Mouse (Mus musculus) bone marrow, adult 2 months (tissue): Measurements from ENCODE around the gene S1pr5. TPM values are rescaled to one million over a fixed set of nuclear protein-coding genes. Genes with fewer than 3 reads are reported as not detected.
"Not testable (repeated sequence)": the region's sequence is repeated elsewhere in the genome, so short reads cannot be mapped to it uniquely, and the experiment has no call there.

ENCODE experiments used
- H3K27ac ChIP-seq: fragments of 200-500 bp; 2 replicates; pipeline ENCODE4 v1.5.1; 2012; ENCODE audit warnings: low read depth, mild to moderate bottlenecking, control low read depth, inconsistent platforms, low read length; ENCODE audit not compliant: control insufficient read depth, poor library complexity, insufficient read depth
- H3K4me1 ChIP-seq: fragments of 200-500 bp; 2 replicates; pipeline ENCODE4 v1.6.1; 2011; ENCODE audit warnings: low read length; ENCODE audit not compliant: control insufficient read depth, insufficient read depth
- H3K4me3 ChIP-seq: fragments of 200-500 bp; replicated peaks from 2 replicates; pipeline ENCODE3; 2011; ENCODE audit warnings: mild to moderate bottlenecking, low read depth, low read length, control low read depth; ENCODE audit not compliant: control insufficient read depth
- CTCF ChIP-seq: fragments of 200-500 bp; IDR thresholded peaks from 2 replicates; pipeline ENCODE4 v1.5.1; 2011; ENCODE audit warnings: low read length, control low read depth; ENCODE audit not compliant: control insufficient read depth, insufficient read depth
- POLR2A ChIP-seq: fragments of 200-500 bp; IDR thresholded peaks from 2 replicates; pipeline ENCODE4 v1.6.1; 2011; ENCODE audit warnings: low read depth, mild to moderate bottlenecking, control low read depth, low read length, borderline replicate concordance; ENCODE audit not compliant: control insufficient read depth
- WGBS: fragments of 180-500 bp; shearing (Covaris S2); methylation state at CpG from one replicate; pipeline ENCODE4 v1.1.7; 2018; 5-methylcytosine and 5-hydroxymethylcytosine counted together
- polyA plus RNA-seq: library from polyadenylated mRNA; stranded (reverse); fragments of >200 nt; gene quantifications from 2 replicates; pipeline ENCODE4 v1.2.4, GENCODE M21; 2011; ENCODE audit warnings: low replicate concordance; ENCODE audit not compliant: missing spikeins, insufficient read depth, insufficient read length

The S1pr5 gene
- polyA plus RNA-seq, 1 experiment: 1.00 TPM

DNA sequence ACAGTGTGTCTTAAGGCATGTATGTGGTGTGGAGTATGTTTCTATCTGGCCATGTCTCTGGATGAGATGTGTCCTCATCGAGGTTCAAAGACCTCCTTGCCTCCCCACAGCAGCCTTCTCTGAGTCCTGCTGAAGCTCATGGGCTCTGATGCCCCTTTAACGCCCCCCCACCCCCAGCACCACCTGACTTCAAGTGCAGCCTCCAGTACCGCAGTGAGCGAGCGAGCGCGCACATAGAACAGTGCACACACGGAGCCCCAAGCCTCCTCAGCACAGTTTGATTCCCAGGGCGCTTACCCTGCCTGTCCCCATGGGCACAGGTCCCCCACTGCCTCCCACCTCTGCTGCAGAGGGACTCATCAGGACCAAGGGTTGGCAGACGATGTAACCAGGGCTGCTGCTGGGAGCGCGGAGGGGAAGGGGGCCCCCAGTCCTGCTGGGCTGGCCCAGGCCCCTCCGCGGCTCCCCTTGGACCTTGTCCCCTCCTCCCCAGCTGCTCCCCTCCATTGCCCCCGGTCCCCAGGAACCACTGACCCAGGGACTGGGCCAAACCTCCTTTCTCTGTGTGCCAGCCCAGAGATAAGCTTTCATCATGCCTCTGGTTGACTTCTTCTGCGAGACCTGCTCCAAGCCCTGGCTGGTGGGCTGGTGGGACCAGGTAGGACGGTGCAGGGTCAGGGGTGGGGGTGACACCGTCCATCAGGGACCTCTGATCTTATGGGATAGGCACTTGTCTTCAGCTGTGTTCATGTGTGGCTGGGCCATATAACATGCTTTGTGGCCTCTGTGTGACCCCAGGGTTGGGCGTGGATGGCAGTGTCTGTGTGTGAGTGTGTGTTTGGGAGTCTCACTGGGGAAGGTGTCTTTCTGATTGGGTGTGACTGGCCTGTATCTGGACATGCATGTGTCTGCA, 51.5 kb downstream of the S1pr5 start:
- Histone ChIP-seq H3K27ac (no peak overlapping the region), H3K4me3 (peak overlapping the region; percentile 16), H3K4me1 (peaks cover 5% of the 10 kb centered on the region; the same call in 1 of the 2 replicates)
- 85% methylated on average over 19 of the region's 19 CpGs for WGBS
- TF ChIP-seq POLR2A (no peak), CTCF (no peak)

GRCm38 (mm10) chr9:21195736-21196505, 52.3 kb downstream of the S1pr5 start:
- WGBS: 73% methylated on average over 7 of the region's 7 CpGs
- not testable (repeated sequence) for H3K4me3 ChIP-seq, H3K27ac ChIP-seq

GRCm38 (mm10) chr9:21194787-21195493, 53.3 kb downstream of the S1pr5 start:
- H3K4me3 ChIP-seq: no peak overlapping the region
- H3K27ac ChIP-seq: no peak overlapping the region; the same call in 1 of the 2 replicates
- no peak for TF ChIP-seq POLR2A
- no peak; the same call in 1 of the 2 replicates for TF ChIP-seq CTCF
- H3K4me1 ChIP-seq: peaks cover 5% of the 10 kb centered on the region; the same call in 1 of the 2 replicates
- 68% methylated on average over 4 of the region's 4 CpGs for WGBS

More at GRCm38 (mm10) chr9:21195736-21196505, 52.3 kb downstream of the S1pr5 start:
- not testable (repeated sequence) for H3K4me1 ChIP-seq

GRCm38 (mm10) chr9:21193786-21194185, 54.5 kb downstream of the S1pr5 start:
- peaks cover 5% of the 10 kb centered on the region; the same call in 1 of the 2 replicates for H3K4me1 ChIP-seq
- WGBS: 67% methylated on average over 3 of the region's 3 CpGs
- H3K4me3 ChIP-seq: no peak overlapping the region
- no peak for TF ChIP-seq CTCF
- TF ChIP-seq POLR2A: no peak
- no peak overlapping the region for H3K27ac ChIP-seq

Other genes starting within 250 kb of the S1pr5 start
- 13.8 and 27.4 TPM in 2 replicates for gene Mrpl4, start 245.7 kb downstream of the S1pr5 start, polyA plus RNA-seq
- gene Icam1, start 232.5 kb downstream of the S1pr5 start, polyA plus RNA-seq: 4.4 and 15.3 TPM in 2 replicates
- gene Icam4, start 219.1 kb downstream of the S1pr5 start, polyA plus RNA-seq: 31.6 and 34.0 TPM in 2 replicates
- gene Icam5, start 216.4 kb downstream of the S1pr5 start, polyA plus RNA-seq: 1.5 and 1.7 TPM in 2 replicates
- gene Zglp1, start 181.3 kb downstream of the S1pr5 start, polyA plus RNA-seq: not detected in 2 replicates
- 1.7 TPM in 1 of 2 replicates, not detected in the other for gene Gm49373, start 175.3 kb downstream of the S1pr5 start, polyA plus RNA-seq
- 15.2 and 41.9 TPM in 2 replicates for gene Fdx1l, start 174.8 kb downstream of the S1pr5 start, polyA plus RNA-seq
- 2.5 and 4.9 TPM in 2 replicates for gene Gm38431, start 156.4 kb downstream of the S1pr5 start, polyA plus RNA-seq
- 9.6 and 20.5 TPM in 2 replicates for gene Raver1, start 156.4 kb downstream of the S1pr5 start, polyA plus RNA-seq
- gene Tyk2, start 117.2 kb downstream of the S1pr5 start, polyA plus RNA-seq: 15.0 and 27.9 TPM in 2 replicates
- 29.6 and 51.1 TPM in 2 replicates for gene Cdc37, start 98.5 kb downstream of the S1pr5 start, polyA plus RNA-seq
- 6.5 and 7.9 TPM in 2 replicates for gene Pde4a, start 82.7 kb downstream of the S1pr5 start, polyA plus RNA-seq
- 24.7 and 35.1 TPM in 2 replicates for gene Keap1, start 9.1 kb downstream of the S1pr5 start, polyA plus RNA-seq
- gene Atg4d, start 16.9 kb upstream of the S1pr5 start, polyA plus RNA-seq: 42.9 and 74.7 TPM in 2 replicates
- 50.1 and 105 TPM in 2 replicates for gene Kri1, start 39.5 kb upstream of the S1pr5 start, polyA plus RNA-seq
- gene Cdkn2d, start 43.0 kb upstream of the S1pr5 start, polyA plus RNA-seq: 84.1 and 99.0 TPM in 2 replicates
- gene Ap1m2, start 63.9 kb upstream of the S1pr5 start, polyA plus RNA-seq: 1.8 TPM in 1 of 2 replicates, not detected in the other
- gene Slc44a2, start 72.3 kb upstream of the S1pr5 start, polyA plus RNA-seq: 57.3 and 106 TPM in 2 replicates
- 24.2 and 40.1 TPM in 2 replicates for gene Ilf3, start 119.4 kb upstream of the S1pr5 start, polyA plus RNA-seq
- 24.8 and 56.3 TPM in 2 replicates for gene Qtrt1, start 163.4 kb upstream of the S1pr5 start, polyA plus RNA-seq
- gene Dnm2, start 176.5 kb upstream of the S1pr5 start, polyA plus RNA-seq: 86.9 and 130 TPM in 2 replicates